Mouse (Mus musculus): ENCODE data around the gene Rmnd5a.

Rmnd5a gene

DNA sequence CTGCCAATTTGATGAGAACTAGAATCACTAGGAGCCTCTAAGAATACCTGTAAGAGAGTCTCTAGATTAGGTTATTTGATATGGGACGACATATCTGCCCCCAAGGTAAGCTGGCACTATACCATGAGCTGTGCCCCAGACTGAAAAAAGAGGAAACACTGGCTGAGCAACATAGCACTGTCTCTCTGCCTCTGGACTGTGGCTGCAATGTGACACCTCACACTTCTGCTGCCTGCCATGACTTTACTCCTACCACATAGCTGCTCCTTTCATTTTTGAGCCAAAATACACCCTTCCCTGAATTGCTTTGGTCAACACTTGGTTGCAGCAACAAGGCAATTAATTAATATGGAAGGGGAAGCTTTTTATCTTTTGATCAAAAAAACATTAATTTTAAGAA, 4.3 kb upstream of the Rmnd5a start:
- in situ Hi-C loops (cut with MboI; ENCODE audit: low sequenced_read_pairs) = no loop called here

DNA sequence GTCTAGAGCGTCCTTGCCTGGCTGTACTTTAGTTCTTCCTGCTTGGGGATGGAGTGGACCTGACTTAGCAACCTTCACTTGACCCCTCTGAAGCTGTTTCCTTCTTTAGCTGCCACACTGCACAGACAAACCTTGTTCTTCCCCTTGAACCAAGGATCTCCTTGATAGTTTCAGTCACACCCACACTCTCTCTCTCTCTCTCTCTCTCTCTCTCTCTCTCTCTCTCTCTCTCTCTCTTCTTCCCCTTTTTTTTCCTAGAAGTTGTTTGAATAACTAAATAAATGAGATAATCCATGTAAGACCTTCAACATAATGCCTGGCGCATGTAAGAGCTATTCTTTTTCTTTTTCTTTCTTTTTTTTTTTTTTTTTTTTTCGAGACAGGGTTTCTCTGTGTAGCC, 1.7 kb upstream of the Rmnd5a start:
- in situ Hi-C loops (cut with MboI; ENCODE audit: low sequenced_read_pairs) = no loop called here

DNA sequence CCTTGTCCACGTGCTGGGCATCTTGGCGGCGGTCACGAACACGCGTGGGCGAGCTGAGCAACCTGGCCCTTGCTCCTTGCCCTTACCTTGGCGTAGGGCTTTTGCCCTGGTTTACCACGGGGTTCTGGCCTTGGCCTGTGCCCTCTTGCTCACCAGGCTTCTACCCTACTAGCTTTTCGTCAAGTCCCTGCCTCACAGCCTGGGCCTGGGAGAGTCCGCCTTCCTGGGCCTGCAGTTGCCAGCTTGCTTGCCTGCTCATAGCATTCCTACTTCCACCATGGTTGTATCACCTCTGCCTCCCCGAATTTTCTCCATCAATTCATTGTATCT, 779 bp upstream of the Rmnd5a start:
- in situ Hi-C loops (cut with MboI; ENCODE audit: low sequenced_read_pairs) = no loop called here

DNA sequence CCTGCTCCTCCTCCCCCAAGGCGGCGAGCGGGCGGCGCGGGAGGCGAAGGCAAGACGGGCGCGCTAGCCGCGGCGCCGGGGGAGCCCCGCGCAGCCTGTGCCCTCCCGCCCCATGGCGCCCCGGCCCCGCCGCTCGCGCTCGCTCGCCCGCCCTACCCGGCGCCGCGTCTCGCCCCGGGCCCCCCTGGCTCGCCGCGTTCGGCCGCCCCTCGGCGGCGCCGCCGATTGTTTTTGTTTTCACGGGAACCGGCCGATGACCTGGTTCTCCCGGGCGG, 283 bp downstream of the Rmnd5a start:
- in situ Hi-C loops (cut with MboI; ENCODE audit: low sequenced_read_pairs) = no loop called here

DNA sequence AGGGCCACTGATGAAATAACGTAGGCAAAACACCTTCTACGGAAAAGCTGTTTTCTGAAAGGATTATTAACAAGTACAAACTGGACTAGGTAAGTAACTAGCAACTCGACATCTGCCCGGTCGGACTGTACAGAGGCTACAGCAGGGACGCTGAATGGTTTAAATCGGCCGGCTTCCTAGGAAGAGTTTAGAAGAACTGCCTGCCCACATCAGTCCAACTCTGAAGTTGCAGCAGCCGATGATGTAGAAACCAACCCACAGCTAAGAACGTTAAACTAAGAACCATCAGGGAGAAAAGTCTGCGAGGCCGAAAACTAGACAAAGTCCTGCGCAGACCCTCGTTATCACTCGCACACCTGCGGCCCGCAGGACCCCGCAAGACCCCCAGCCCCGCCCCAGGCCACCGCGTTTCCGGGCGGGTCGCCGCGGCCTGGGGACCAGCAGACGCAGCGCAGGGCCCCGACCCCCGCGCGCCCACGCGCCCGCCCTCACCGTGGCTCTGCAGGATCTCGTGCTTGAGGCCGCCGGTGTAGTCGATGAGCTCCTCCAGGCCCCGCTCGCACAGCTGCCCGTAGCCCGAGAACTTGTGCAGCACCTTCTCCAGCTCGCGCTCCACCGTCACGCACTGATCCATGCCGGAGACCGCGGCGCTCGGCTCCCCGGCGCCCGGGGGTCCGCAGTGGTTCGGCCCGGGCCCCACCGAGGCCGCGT, 776 bp downstream of the Rmnd5a start:
- in situ Hi-C loops (cut with MboI; ENCODE audit: low sequenced_read_pairs) = no loop called here

DNA sequence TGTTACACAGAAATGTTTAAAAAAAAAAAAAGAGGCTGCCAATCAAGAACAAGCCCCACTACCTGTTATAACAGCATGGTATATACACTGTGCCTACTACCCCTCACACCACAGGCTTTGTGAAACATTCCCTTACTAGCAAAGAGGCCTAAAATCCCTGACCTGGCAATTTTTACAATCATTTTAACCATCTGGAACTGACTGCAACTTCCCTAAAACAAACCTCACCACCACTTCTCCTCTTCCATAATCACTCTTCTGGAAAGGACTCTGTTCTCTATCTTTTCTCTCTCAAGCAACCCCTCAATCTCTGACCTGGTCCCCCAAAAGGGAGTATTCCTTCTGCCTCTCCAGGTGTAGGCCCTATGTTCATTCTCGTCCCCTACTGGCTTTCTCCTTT, 2.4 kb downstream of the Rmnd5a start:
- in situ Hi-C loops (cut with MboI; ENCODE audit: low sequenced_read_pairs) = no loop called here

DNA sequence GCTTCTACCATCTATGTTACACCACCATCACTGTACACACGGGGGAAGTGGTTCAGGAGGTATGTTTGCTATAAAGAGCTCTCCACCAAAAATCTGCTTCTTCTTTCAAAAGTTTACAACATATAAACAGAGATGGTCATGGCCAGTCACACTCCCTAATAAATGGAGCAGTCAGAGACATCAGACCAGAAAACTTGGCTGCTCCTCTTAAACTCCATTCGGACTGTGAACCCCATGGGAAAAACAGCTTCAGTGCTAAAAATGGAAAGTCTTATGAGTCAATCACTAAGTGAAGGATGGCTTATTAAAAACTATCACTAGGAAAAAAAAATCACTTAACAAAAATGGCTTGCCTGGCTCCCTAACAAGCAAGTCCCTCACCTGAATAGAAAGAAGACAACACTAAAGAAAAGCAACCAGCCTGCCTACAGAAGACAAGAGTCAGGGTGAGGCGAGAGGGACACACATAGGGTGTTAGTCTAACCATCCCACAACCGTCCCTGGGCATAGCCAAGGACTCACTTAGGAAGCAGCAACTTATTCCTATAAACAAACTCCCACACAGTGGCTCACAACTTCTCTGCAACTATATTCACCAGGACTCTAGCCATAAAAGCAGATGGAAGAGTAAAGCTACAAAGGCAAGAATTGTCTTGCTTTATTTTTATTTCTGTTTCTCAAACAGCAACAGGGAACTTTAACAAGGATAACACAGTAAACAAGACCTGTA, 12.3 kb downstream of the Rmnd5a start:
- in situ Hi-C loops (cut with MboI; ENCODE audit: low sequenced_read_pairs) = no loop called here

DNA sequence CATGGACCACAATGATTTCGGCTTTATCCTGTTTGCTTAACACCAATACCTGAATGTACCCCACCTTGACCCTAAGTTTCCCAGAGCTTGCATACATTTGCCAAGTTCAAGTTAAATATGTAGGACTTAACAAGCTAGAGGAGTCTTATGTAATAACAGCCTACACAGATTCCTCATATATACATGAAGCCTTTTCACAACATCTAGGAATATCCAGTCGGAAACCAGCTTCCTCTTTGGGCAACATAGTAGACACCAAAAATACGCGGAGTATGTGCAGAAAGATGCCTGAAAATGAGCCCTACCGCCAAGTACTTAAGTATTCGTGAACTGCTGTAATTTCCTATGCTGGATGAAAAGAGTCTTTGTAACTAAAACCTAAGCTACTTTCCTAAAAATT, 14.8 kb downstream of the Rmnd5a start:
- in situ Hi-C loops (cut with MboI; ENCODE audit: low sequenced_read_pairs) = no loop called here

DNA sequence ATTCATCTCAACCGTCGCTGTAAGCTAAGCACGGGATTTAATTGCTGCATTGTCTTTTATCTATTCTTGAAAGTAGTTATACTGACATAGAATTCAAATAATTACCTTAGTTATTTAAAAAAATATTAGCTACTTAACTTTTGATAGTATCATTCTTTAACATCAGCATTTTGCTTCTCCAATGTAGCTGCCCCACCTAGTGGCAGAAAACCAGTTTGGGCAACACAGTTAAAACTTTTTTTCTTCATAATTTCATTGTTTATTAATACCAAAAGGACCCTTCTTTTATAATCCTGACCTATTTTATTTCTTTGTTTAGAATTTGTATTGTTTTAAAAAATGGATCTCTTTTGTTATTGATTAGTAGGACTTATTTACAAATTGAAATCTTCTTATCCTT, 17.3 kb downstream of the Rmnd5a start:
- in situ Hi-C loops (cut with MboI; ENCODE audit: low sequenced_read_pairs) = no loop called here

DNA sequence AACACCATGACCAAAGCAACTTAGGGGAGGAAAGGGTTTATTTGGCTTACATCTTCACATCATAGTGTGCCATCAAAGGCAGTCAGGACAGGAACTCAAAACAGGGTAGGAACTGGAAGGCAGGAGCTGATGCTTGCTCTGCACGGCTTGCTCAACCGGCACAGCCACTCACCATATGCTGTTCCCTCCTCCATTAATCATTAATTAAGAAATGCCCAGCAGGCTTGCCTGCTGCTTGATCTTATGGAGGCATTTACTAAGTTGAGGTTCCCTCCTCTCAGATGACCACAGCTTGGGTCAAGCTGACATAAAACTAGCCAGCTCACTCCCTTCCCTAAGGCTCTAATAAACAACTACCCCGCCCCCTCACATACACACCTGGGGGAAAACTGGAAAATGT, 18.3 kb downstream of the Rmnd5a start:
- in situ Hi-C loops (cut with MboI; ENCODE audit: low sequenced_read_pairs) = no loop called here

DNA sequence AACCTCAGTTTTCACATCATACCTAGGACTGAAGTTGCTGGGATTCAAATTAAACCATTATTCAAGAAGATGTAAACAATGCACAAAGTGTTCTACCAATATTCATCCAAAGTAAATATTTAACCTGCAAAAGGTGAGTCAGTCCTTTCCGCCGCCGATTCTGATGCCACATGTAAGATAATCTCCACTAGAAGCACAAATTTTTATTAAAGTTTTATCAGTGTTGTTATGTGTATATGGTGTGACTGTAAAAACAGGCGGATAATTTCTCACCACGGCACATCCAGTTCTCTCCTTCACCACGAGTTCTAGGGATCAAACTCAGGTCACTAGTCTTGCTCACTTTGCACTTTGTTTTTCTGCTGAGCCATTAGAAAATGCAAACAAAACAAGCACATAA, 19.6 kb downstream of the Rmnd5a start:
- in situ Hi-C loops (cut with MboI; ENCODE audit: low sequenced_read_pairs) = no loop called here

DNA sequence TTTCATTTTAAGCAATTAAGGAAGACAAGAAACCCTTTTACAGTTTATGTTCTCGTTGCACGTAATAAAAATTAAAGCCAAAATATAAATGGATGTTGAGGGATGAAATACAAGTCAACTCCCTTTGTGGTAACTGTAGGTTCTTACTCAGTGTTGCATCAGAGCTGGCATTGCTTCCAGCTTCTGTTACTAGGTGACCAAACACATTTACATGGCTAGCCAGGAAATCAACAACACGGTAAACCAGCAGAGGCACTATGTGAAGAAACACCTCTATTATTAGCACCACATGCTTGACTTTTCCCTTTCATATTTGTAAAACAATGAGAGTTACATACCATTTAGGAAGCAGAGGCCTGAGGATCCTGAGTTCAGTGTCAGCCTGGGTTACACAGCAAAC, 21.6 kb downstream of the Rmnd5a start:
- in situ Hi-C loops (cut with MboI; ENCODE audit: low sequenced_read_pairs) = no loop called here

DNA sequence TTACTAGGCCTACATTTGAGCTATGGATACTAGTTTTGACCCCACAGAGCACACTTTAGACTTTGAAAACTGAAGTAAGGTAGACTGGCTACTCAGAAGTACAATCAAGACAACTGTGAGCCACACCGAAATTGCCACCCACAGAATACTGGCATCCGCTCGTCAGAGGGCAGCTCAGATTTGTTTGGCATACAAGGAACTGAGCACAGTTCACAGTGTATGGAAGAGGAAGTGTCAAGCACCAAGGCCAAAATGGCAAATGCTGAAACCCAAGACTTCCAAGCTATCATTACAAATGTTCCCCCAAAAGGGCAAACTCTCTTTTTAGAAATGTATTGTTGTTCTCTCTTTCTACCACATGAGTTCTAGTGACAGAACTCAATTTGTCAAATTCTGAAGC, 25.0 kb downstream of the Rmnd5a start:
- in situ Hi-C loops (cut with MboI; ENCODE audit: low sequenced_read_pairs) = no loop called here

DNA sequence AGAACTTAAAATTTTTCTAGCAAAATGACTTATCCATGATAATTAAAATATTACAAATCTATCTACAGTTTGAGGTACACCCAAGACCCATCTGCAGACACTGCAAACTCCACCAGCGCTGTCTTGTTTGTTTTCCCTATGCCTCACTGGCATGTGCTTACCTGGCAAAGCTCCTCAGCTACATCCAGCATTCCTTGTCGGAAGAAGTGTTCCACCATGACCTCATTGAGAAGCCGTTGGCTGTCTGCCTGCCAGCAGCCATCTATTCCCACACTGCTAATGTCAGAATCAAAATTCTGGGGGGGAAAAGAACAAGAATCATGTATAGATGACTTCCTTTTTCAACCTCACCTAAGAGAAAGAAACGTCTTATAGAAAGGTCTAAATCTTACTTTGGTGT, 25.8 kb downstream of the Rmnd5a start:
- in situ Hi-C loops (cut with MboI; ENCODE audit: low sequenced_read_pairs) = no loop called here

DNA sequence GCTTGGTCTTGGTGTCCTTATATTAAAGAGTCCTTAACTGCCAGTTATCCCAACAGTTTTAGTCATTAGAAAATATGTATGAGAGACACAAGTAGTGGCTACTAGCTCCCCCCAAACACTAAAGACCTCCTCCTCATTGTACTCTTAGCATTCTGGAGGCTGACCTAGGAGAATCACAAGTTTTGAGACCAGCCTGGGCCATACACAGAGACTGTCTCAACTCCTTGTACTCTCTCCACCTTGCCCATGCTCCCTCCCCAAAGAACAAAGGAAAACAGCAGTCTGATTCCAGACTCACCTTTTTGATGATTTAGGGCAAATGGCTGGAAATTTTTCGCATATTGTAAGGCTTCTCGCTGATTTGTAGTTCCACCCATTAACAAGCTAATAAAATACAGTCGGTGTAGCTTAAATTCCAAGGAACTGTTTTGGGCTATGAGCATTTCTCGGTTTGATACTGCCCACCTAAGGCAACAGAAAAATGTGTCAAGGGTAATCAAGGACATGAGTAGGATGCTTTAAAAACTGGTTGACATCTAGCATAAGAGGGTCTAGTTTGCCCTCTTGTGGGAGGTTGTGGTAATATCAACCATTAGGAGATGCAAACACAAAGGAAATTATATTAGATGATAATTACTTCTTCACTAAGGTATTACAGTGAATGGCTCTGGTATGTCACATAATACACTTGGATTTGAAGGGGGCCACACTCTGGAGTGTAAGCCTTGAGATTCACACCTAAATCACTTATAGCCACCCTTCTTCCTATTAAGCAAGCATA, 41.4 kb downstream of the Rmnd5a start:
- in situ Hi-C loops (cut with MboI; ENCODE audit: low sequenced_read_pairs) = no loop called here

DNA sequence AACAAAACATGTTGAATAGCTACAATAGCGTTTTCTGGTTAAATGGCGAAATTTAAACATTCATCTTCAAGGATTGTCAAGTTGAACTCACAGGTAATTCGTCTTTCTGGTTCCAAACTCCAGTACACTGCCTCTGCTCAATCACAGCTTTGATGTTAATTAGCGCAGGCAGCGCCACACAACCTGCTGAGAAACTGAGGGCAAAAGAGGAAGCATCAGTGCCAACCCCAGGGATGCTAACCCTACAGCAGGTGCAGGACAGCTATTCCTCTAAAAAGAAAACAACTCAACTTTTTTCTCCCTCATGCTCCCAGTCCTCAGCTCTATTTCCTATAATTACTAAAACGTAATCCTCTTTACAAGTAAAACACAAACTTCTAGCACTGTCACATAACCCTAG, 43.7 kb downstream of the Rmnd5a start:
- in situ Hi-C loops (cut with MboI; ENCODE audit: low sequenced_read_pairs) = no loop called here

DNA sequence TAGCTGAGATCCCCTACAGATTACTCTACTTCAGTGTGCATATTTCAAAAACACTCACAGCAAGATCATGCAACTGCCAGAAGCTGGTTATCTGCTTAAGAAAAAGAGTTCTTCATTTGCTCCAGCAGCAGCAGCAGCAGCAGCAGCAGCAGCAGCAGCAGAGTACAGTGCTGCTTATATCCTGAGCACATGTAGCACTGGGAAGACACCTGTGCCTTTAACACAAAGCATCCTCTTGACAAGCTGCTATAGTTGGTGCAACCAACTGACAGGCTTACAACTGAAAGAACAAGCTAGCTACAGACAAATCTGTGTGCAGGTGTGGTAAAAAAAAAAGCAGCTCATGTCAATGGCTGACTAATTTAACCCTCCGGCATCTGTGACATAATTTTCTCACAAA, 44.4 kb downstream of the Rmnd5a start:
- in situ Hi-C loops (cut with MboI; ENCODE audit: low sequenced_read_pairs) = no loop called here

DNA sequence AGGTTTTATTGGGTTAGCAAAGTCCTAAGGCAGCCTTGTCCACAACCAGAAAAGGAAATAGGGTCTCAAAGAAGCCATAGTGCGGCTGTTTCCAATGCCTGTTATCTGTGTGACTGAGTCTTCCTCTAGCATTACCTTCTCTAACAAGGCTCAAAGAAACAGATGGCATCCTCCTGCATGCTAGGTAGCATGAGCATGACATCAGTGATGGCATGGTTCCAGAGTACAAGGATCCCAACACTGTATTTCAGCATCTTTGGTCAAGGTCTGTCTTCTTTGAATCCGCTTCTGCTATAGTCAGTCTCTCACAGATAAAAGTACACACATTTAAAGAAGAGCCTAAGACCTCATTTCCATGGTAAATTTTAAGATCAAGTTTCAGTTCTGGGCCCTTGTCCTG, 49.9 kb downstream of the Rmnd5a start:
- in situ Hi-C loops (cut with MboI; ENCODE audit: low sequenced_read_pairs) = no loop called here

DNA sequence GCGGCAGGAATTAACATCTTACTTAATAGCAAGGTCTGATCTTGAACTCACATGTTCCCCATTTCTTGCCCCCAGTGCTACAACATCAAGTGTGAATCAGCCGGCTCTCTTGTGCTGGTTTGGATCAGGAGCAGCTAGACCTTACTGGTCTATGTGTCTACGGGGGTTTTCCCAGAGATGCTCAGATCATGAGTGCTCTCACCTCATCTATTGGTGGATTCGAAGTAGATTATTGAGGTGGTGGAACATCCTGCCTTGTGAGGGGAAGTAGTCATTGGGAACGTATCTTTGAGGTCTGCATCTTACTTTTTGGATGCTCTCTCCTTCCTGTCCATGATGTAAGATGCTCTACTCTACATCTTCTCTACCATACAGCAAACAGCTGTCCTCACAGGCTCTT, 58.8 kb downstream of the Rmnd5a start:
- in situ Hi-C loops (cut with MboI; ENCODE audit: low sequenced_read_pairs) = no loop called here

DNA sequence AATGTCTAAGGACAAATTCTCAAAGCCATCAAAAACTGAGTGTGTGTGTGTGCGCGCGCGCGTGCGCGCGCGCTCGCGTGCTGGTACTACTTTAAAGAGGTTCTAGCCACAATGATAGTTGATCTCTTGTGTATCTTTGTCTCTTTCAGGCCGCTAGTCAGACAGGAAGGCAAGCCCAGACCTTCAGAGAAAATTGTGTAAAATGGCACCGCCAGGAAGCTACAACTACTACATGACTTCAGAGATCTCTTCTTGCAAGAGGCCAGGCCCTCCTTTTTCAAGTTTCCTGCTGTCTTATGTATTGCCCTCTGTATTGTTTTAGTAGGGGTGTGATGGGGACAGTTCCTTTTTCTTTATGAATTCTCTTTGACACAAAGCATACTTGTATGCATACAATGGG, 63.7 kb downstream of the Rmnd5a start:
- in situ Hi-C loops (cut with MboI; ENCODE audit: low sequenced_read_pairs) = no loop called here

DNA sequence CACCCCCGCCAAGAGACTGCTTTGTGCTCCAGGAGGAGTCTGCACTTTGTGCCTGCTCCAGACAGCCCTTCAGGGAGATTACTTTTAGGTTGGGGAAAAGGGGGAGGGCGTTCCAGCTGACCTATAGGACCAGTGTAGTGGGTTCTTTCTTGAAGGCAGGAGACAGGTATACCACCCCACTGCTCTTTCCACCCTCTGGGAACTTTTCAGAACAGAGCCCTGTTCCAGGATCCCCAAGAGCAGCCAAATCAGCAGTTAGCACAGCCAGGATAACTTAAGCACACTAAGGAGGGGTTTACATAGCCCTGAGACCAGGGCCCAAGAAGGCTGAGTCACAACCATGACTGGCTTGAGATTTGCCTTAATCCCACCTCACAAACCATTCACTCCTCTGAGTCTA, 65.5 kb downstream of the Rmnd5a start:
- in situ Hi-C loops (cut with MboI; ENCODE audit: low sequenced_read_pairs) = no loop called here

DNA sequence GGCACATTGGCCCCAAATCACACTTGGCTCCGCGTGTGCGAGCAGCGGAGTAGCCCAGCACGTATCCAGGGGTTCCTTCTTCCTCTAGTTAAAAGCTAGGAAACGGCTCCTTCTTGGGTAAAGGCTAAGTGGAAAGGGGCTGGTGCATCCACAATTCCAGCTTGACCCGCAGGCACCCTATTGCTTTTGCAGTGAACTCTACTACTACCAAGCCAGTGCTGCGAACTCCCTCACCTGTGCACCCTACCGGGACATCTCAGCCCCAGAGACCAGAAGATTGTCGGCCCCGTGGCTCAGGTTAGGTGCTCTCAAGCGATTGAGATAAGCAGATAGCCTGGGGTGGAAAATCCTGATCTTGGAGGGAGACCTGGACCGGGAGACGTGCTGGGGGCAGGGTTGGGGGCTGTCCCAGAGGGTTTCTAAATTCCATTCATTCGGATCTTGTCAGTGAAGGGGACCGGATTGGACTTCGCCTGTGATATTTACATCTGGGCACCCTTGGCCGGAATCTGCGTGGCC, 66.1 kb downstream of the Rmnd5a start:
- in situ Hi-C loops (cut with MboI; ENCODE audit: low sequenced_read_pairs) = no loop called here

All from CH12F3 (cell line).